Mouse (Mus musculus): Measurements from ENCODE around the gene Gm20388. TPM values are rescaled to one million over a fixed set of nuclear protein-coding genes. Genes with fewer than 3 reads are reported as not detected.
A peak's percentile ranks its signal among the peaks of the same experiment; 100 is the strongest.

Gene Gm20388
- total RNA-seq, 2 experiments from 2014 or later, result not detected

DNA sequence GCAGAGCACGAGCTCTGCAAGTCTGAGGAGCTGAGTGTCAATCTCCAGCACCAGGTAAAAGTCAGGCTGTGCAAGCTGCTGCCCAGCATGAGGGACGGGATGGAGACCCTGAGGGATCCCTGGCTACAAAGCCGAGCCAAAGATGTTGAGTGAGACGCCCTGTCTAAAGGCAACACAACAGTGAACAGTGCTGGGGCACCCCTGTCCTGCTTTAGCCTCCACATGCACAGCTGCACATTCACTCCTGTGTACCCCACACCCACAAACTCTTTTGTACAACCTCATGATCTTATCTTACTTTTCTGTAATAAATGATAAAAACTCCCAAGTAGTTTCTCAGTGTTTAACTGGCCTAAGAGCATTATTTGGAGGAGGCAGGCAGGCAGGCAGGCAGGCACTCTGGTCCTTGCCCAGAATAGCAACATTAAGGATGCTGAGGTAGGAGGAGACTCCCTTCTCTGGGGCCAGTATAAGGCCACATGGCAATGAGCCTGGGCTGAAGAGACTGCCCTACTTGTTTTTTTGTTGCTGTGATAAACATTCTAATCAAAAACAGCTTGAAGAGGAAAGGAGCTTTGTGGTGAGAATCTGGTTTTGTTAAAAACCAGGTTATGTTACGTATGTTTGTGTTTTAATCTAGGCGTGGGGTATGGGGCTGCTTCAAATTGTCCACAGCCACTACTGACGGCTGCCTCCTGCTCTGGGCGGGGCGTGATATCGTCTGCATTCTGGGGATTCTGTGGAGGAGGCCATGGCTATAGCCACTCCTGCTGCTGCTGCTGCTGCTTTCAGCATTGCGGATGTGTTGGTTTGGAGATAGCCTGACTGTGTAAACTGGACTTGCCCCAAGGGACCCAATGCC is 3007.1 kb downstream of the Gm20388 start:
- DNase-seq (ENCODE audit: low spot score in 2 of 2), result no peak

DNA sequence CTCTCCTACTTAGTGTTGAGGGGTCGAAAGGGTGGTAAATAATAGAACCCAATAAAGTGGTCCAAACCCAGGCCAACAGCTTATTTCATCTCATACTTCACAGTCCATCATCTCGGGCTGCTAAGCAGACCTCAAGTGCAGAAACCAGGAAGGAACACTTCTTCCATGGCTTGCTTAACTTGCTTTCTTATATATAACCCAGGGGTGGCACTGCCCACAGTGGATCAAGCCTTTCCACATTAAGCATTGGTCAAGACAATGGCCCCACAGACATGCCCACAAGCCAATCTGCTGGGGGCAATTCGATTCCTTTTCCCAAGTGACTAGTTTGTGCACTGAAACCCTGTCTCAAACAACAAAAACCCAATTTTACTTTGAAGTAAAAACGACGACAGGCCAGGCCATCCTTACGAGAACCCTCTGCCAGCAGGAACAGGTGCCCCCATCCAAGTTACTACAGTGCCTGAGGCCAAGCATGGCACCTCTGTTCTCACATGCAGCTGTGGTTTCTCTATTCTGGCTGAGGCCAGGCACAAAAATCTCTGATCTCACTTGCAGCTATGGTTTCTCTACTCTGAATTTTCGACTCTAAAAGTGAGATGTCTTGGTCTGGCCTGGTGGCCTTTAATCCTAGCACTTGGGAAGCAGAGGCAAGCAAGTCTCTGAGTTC is 3007.9 kb downstream of the Gm20388 start:
- DNase-seq (ENCODE audit: low spot score in 2 of 2), result no peak

DNA sequence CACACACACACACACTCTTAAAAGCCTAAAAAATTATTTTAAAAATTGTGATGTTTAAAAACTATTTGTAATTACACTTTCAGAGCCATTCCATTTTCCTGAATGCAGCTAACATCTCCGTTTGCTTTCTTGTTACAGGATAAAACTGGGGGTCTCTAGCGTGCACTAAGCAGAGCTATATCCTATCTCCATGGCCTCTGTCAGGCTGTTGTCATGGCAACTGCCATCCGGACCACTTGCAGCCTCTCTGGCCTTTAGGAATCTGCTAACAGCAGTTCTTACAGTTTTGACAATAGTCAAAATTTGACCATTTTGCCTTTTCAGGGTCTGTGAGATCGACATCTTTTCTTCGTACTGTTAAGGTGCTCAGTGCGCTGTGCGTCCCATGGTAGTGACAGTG is 3010.2 kb downstream of the Gm20388 start:
- no peak for DNase-seq (ENCODE audit: low spot score in 2 of 2)

DNA sequence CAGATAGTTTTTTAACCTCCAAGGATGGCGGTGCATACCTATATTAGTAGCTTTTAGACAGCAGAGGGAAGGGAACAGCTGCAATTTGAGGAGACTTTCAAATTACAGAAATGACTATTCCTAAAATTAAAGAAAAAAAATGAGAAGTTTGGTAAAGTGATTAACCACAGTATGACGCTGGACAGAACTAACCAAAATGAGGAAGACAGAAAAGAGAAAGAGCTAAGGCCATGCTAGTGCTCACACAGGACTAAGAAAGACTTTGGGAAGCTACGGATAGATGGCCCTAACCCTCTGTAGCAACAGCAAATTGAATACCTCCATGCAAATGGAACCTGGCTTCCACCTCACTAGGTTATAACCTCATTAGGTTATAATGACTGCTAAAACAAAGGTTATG is 3012.3 kb downstream of the Gm20388 start:
- no peak for DNase-seq (ENCODE audit: low spot score in 2 of 2)

DNA sequence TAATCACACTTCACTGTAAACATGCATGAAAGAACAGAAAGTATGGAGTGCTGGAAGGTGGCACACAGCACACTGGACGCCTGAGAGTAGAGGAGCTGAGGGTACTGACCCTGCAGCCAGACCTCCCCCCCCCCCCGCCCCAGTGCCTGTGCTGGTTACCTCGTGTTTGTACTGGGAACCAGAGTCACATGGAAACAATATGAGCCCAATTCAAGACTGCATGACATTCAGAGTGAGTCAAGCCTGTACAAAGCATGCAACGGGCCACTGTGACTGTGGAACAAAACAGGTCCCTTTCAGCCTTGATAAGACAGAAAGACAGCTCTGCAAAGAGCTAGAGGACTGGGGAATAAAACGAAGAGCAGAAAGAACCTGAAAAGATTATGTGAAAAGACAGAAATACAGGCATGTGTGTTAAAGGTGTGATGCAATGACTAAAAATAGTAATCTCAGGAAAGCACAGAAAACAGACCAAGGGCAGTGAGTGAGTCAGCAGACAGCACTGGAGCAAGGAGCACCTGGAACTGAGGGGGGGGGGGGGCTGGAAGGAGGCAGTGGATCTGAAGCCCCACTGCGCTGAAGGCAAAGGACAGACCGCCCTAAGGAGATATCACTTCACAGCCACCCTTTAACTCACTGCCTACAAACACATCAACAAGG is 3012.9 kb downstream of the Gm20388 start:
- no peak for DNase-seq (ENCODE audit: low spot score in 2 of 2)

DNA sequence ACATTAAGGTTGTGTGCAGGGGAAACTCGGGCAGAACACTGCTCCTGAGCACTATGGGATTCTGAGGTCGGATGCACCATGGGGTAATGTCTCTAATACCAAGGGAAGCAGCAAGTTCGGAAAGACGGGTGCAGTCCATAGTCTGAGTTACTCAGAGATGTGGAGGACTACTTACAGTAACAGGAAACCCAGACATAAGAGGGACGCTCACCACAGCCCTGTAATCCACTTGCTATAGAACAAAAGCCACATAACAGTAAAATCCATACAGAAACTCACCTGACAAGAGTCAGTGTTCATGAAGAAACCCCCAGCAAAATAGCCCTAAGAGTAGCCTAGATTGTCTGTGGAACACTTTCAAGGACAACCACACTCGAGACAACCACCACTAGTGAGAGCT is 3013.4 kb downstream of the Gm20388 start:
- DNase-seq (ENCODE audit: low spot score in 2 of 2), result no peak

DNA sequence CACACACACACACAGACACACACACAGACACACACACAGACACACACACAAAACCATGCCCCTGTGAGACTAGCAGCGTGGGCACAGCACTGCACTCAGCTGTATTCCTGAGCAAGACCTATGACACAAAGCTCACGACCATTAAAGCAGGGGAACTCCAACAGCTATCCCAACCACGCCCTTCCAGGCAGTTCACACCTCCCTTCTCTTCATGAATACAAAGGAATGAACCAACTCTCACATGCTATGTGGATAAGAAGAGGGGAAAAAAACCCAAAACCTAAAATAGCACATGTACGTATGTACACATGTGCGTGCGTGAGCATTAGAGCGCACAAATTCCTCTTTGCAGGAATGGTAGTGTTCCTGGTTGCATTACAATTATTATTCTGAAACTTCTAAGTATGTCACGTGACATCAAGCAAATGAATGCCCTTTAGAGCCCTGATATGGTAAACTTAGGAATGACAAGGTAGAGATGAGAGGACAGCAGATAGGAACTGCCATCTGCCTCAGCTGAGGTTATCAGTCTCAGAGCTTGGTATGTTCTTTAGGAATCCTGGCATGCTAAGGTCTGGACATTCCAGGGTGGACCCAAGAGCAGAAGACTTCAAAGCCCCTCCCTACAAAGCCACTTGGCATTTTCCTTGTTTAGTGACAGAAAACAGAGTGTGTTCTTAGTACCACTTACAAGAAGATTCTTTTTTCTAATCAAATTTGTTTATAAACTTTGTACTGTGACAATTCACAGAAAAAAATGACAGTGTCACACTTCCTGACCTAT is 3015.5 kb downstream of the Gm20388 start:
- DNase-seq (ENCODE audit: low spot score in 2 of 2), result no peak

DNA sequence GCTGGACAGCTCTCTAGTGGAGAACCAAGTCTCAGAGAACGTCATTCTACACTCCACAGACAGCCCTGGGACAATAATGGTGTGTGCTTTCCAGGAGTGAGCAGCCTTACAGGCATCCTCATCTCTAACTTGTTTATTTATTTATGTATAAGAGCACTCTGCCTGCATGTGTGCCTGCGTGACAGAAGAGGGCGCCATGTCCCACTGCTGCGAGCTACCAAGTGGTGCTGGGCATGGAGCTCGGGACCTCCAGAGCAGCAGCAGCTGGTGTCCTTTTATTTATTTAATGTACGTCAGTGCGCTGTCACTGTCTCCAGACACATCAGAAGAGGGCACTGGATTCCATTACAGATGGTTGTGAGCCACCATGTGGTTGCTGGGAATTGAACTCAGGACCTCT is 3016.1 kb downstream of the Gm20388 start:
- DNase-seq (ENCODE audit: low spot score in 2 of 2), result no peak

DNA sequence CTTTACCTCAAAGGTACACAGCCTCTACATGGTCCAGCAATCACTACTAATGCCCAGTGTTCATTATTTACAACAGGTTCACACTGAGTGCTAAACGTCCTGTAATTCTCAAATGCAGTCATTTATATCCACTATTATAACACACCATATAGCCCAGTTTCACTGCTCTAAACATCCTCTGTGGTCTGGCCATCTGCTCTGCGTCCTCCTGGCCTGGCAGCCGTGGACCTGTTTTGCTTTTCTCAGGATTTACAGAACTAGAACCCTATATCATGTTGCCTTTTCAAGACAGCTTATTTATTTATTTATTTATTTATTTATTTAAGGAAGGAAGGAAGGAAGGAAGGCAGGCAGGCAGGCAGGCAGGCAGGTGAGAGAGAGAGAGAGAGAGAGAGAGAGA is 3017.2 kb downstream of the Gm20388 start:
- no peak for DNase-seq (ENCODE audit: low spot score in 2 of 2)

DNA sequence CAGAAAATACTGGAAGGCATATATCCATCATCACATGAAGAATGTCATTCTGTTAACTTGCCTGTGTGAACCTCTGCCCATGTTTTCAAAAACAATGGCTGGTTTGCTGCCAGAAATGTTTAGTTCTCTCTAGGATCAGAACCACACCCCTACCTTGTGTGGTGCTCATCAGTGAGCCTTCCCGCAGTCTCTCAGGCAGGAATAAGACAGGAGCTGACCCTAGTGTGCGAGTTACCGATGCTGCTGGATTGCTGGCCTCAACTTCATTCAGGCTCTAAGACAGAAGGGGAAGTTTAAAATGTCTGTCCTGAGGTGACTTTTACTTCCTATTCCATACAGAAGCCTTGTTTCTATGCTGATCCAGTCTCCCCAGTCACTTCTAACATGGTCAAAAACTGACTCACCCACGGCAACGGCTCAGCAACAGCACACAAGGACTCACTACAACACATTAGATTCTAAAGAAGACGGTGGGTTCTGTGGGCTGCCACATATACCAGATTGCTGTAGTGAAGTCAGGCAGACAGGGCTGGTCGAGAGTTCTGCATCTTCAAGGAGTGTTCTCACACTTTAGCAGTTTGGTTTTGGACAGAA is 3018.1 kb downstream of the Gm20388 start:
- DNase-seq (ENCODE audit: low spot score in 2 of 2), result no peak

DNA sequence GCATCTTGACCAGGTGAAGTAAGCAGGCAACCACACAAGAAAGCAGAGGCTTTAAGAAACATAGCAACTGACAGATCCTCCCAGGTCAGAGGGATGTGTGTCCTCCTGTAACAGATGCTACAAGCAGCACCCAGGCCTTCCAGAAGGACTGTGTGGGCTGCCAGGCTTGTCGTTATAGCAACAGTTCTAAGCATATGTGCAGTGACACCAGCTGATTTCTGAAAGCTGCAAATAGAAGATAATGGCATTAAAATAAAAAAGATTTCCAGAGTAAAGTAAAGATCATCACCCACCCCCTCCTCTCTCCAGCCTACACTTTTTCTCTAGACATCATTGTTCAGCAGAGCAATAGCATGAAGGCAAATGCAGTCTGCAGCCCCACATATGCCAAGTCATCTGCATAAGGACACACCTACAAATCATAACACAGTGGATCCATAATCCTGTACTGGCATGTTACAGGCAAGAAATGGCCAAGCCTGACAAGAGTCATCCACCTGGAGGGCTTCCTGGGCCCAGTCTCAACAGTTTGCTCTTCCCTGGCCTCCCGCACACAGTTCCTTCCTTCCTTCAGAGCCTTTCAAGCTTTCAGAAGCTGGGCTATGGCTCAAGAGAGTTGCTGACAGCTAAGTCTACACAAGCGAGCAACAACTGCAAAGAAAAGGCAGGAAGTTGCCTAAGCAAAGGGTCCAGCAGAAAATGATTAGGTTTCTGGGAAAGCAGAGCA is 3021.4 kb downstream of the Gm20388 start:
- peak; percentile 75 to 89 for DNase-seq (ENCODE audit: low spot score in 2 of 2)

DNA sequence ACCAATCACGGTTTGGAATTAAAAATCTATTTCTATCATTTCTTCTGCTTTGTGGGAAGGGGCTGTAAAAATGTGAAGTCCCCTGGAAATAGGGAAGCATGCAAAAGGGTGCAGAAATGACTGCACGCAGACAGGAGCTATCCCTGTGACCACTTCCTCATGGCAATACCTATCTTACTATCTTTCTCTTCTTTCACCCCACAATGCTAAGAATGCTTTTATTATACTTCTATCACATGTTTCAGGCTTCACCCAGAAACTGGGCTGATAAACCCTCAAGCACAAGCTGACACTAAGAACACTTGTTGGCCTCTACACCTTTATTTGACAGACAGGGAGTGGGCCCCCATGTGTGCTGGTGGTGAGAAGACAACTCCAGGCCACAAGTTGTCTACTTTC is 3021.9 kb downstream of the Gm20388 start:
- no peak for DNase-seq (ENCODE audit: low spot score in 2 of 2)

DNA sequence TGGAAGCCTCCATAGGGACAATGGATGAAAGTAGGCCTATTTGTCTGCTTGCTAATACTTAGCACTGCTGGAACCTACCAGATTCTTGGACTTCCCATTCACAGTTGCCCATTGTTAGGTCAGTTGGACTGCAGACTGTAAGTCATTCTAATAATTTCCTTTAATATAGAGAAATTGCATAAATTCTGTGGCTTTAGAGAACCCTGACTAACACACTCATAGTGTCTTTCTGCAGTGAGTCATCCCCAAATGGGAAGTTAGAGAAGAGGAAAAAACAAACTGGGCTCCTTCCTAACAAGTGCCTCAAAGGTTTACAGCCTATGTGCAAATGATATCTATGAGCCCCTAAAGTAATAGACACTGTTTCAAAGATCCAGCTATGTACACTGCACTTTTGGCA is 3023.3 kb downstream of the Gm20388 start:
- DNase-seq (ENCODE audit: low spot score in 2 of 2), result no peak

DNA sequence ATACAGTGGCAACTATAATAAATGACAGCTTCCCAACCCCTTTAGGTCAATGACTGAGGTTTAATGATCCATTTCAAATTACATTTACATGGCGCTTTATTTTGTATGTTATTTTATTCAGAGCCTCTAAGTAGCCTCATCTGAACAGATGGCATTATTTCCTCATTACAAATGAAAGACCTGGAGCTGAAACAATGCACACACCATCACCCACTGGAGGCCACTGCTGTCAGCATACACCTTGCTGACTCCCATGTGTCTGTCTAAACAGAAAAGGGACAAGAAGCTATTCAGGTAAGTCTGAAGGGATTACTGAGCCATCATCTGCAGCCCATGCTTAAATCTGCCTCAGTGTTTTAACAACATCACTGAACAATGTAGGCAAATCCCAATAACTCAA is 3024.5 kb downstream of the Gm20388 start:
- no peak for DNase-seq (ENCODE audit: low spot score in 2 of 2)

DNA sequence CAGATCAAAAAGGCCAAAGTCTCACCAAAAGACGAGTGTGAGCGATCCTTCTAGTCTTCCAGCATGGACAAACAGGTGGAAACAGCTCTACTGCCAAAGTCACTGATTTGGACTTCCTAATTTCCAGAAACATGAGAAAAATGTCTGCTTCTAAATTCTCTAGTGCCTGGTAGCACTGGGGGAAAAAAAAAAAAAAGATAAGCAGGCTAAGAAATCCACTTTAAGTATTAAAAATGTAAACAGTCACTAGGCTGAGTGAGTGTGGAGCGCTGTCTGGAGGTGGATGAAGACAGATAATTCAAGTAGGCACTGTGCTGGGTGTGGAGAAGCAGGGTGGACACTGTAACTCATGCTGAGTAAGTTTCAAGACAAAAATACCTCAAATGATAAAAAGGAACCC is 3025.3 kb downstream of the Gm20388 start:
- no peak for DNase-seq (ENCODE audit: low spot score in 2 of 2)

DNA sequence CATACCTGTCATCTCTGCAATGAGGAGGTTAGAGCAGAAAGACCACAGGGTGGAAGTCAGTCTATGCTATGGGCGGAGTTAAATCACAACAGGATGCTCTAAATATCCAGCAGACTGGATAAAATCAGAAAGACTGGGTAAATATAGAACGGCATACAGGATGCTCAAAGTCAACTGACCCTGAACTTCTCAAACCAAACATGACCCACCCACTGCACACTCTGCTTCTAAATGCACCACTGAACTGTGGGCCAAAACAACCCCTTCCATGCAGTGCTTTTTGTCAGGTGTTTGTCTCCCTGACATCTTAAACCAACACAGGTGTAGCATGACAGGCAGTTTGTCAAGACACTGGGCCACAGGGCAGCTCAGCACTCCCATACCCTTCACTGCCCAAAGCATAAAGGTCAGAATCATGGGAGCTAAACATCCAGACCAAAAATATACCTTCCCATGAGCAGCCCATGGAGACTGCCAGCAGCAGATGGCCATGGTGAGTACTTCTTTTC is 3027.0 kb downstream of the Gm20388 start:
- no peak for DNase-seq (ENCODE audit: low spot score in 2 of 2)

DNA sequence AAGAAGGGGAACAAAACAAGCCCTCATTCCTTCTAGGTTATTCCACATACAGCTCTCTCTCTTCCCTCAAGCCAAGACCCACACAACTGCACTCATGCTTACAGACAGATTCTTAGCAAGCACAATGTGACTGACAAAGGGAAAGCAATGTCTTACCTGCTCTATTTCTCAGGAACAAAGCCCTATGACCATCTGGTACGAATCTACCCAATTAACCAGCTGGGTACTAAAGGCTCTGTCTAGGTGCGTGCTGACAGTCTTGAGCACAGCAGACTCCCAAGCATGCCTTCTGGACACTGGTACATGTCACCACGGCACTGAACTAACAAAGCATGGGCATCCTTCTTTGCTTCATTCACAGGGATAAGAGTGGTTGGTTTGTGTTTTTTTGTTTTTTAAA is 3027.5 kb downstream of the Gm20388 start:
- DNase-seq (ENCODE audit: low spot score in 2 of 2), result no peak

DNA sequence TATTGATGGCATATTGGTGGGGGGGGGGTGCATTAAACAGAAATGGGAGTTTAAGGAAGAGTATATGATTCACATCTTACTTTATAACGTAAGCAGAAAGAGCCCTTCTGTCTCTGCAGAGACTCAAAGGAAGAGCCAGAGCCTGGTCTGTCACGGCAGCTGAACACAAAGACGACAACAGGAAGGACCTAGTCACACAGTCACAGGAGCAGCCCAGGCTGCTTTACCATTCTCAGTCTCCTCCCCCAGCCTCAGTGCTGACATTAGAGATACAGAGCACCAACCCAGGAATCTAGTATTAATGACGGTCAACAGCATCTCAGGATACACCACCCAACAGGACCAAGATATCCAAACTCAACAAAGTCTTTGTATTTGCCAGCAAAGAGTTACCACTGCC is 3027.9 kb downstream of the Gm20388 start:
- no peak for DNase-seq (ENCODE audit: low spot score in 2 of 2)

DNA sequence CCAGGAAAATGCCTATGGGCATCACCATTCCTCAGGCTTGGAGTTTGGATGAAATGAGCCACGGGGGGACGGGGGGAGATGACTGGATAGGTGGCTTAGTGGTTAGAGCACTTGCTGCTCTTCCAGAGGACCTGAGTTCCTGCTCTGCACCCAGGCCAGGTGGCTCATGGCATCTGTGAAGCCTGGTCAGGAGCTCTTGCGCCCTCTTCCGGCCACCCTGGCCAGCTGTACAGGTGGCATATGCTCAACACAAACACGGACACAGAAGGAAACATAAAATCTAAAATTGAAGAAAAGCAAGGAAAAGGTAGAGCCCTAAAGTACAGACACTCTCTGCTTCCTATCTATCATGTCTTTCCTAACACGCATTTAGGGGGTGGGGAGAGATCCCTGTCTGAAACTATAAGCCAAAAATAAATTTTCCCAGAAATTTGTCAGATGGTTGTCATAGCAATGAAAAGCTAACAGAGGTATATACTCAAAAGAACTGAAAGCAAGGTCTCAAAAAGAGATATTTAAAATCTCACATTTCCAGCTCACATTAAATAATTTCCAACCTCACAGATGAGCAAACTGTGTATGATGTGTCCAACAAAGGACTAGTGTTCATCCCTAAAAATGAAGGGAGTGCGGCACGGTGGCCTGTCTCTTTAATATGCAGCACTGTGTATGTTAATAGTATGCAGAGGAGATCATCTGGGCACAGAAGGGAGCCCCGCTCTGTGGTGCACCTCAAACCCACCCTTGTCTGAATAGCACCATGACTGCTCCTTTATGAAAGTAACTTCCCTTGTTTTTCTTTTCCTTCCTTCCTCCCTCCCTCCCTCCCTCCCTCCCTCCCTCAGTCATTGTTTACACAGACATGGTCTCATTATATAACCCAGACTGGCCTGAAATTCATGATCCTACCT is 3032.4 kb downstream of the Gm20388 start:
- no peak for DNase-seq (ENCODE audit: low spot score in 2 of 2)
